Mouse (Mus musculus) frontal cortex, postnatal 36 days (tissue): Measurements from ENCODE around the gene Lmf1.

Experiments used
- DNase-seq, 2 experiments: peaks; one replicate each; pipeline ENCODE4 v3.0.0; 2022; ENCODE audit warnings: low spot score in 2 of 2

Lmf1 gene

GRCm38 (mm10) chr17:25700863-25701496 is 122.1 kb downstream of the Lmf1 start:
- no peak for DNase-seq

- DNase-seq, result no peak
These were observed 131.1 kb downstream of the Lmf1 start for GRCm38 (mm10) chr17:25709994-25710393.

- DNase-seq, result no peak
These were observed 132.3 kb downstream of the Lmf1 start for GRCm38 (mm10) chr17:25711136-25711535.
